Mouse (Mus musculus) heart, adult 2 months (tissue): Measurements from ENCODE around the gene Cdyl.
"Not testable (repeated sequence)": the region's sequence is repeated elsewhere in the genome, so short reads cannot be mapped to it uniquely, and the experiment has no call there.

Experiments used
- CTCF ChIP-seq: fragments of 200-600 bp; IDR thresholded peaks from 2 replicates; pipeline ENCODE4 v1.8.1; 2022; ENCODE audit warnings: antibody characterized with exemption, mild to moderate bottlenecking, moderate library complexity
- EP300 ChIP-seq: fragments of 200-500 bp; IDR thresholded peaks from 2 replicates; pipeline ENCODE4 v1.6.1; 2011; ENCODE audit warnings: low read depth, low read length, control low read depth; ENCODE audit not compliant: insufficient read depth
- POLR2A ChIP-seq: fragments of 200-500 bp; IDR thresholded peaks from 2 replicates; pipeline ENCODE4 v1.6.1; 2011; ENCODE audit warnings: mild to moderate bottlenecking, low read depth, low read length, control low read depth; ENCODE audit not compliant: insufficient read depth

DNA sequence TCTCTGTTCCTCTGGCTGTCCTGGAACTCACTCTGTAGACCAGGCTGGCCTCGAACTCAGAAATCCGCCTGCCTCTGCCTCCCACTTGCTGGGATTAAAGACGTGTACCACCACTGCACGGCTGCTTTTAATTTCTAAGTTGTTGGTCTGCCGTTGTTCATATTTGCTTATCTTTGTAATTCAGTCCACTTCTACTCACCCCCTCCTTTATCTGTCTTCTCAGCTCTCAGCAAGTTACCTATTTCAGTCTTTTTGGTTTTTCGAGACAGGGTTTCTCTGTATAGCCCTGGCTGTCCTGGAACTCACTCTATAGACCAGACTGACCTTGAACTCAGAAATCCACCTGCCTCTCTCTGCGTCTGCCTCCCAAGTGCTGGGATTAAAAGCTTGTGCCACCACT, 176.9 kb downstream of the Cdyl start:
- not testable (repeated sequence) for TF ChIP-seq CTCF, POLR2A, EP300
